Mouse (Mus musculus): ENCODE measurements around the gene Igbp1. TPM values are rescaled to one million over a fixed set of nuclear protein-coding genes. Genes with fewer than 3 reads are reported as not detected.

Gene Igbp1
- total and polyA plus RNA-seq, 3 experiments: 20.7 to 103 (median 72.2) TPM

DNA sequence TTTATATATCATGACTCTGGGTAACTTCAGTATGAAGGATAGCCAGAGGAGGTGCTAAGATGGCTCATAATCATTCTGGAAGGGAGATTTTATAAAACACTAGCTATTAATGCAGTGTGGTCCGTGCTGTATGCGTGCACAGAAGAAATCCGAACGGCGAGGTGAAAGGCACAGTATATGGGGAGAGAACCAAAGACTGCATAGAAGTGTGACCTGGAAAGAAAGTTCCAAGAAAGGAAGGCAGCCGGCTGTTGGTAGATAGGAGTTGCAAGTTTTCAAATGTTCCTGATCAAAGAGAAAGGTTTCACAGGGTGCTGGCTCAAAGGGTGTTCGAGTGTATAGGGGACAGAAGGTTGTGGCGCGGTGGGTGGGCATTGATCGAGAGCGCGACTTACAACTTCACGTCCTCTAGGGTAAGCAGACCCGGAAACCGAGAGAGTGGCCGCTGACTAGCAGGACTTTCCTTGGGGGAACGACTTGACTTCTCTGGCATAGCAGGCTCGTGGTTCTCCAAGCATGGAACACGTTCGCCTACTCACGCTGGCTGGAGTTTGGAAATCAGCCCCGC, 507 bp upstream of the Igbp1 start:
- Histone ChIP-seq H3K36me3 (replicated peaks) (peaks cover 14% of the 10 kb centered on the region), H3K4me1 (ENCODE audit: insufficient read depth, low read depth, low read length) (peaks cover 6% of the 10 kb centered on the region), H3K4me3 (ENCODE audit: low read depth, low read length) (peak overlapping the region; percentile 73), H3K27me3 (ENCODE audit: insufficient read depth, low read length) (no peaks in the 10 kb centered on the region), H3K9me3 (replicated peaks) (no peaks in the 10 kb centered on the region)
- DNase-seq (ENCODE audit: low spot score): peak; percentile 1
- no peak for TF ChIP-seq GATA2 (IDR thresholded peaks at IDR 0.05; ENCODE audit: borderline replicate concordance, low read depth, low read length)
- TF ChIP-seq TAL1 (conservative IDR thresholded peaks at IDR 0.05; ENCODE audit: low read depth, low read length): no peak
- no peak for TF ChIP-seq POLR2AphosphoS5 (IDR thresholded peaks at IDR 0.05; ENCODE audit: insufficient replicate concordance, low read depth, low read length)
- peak; percentile 43 for ATAC-seq (ENCODE audit: extremely low read depth, insufficient number of reproducible peaks, low FRiP score, poor library complexity, severe bottlenecking)

DNA sequence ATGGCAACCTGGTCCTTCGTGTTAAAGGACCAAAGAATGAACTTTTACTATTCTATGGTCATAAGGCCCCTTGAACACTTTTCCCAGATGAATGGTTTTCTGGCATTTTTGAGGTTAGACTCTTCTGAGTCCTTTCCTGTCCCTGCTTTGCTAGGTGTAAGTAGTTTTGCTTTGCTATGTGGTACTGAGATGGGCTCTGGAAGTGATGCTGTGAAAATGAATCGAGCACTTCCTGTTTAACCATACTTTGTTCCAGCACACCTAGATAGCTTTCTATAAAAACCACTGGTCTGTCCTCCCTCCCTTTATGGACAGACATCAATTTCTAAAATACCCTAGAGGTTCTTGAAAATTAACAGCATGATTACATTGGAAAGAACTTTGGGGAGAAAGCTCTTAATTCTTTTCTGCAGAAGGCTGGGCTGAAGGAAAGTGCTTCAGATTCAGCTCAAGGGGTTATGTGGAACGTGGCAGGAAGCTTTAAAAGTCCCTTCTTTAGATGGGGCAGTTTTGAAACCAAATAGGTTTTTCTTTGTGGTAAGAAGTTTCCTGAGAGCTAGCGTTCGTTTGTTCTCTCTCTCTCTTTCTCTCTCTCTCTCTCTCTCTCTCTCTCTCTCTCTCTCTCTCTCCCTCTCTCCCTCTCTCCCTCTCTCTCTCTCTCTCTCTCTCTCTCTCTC, 10.2 kb downstream of the Igbp1 start:
- H3K9me3 ChIP-seq (replicated peaks): no peaks in the 10 kb centered on the region
- DNase-seq (ENCODE audit: low spot score): no peak
- H3K4me3 ChIP-seq (ENCODE audit: low read depth, low read length): no peak overlapping the region
- TF ChIP-seq GATA1 (IDR thresholded peaks at IDR 0.05; ENCODE audit: borderline replicate concordance, low read length) (no peak), POLR2AphosphoS5 (IDR thresholded peaks at IDR 0.05; ENCODE audit: insufficient replicate concordance, low read depth, low read length) (no peak), CTCF (IDR thresholded peaks at IDR 0.05; ENCODE audit: low read depth, low read length) (no peak), TAL1 (conservative IDR thresholded peaks at IDR 0.05; ENCODE audit: low read depth, low read length) (no peak), GATA2 (IDR thresholded peaks at IDR 0.05; ENCODE audit: borderline replicate concordance, low read depth, low read length) (no peak)
- H3K4me1 ChIP-seq (ENCODE audit: insufficient read depth, low read depth, low read length): no peaks in the 10 kb centered on the region
- ATAC-seq (ENCODE audit: extremely low read depth, insufficient number of reproducible peaks, low FRiP score, poor library complexity, severe bottlenecking): no peak
- no peaks in the 10 kb centered on the region for H3K27me3 ChIP-seq (ENCODE audit: insufficient read depth, low read length)
- H3K36me3 ChIP-seq (replicated peaks): peaks cover 69% of the 10 kb centered on the region

DNA sequence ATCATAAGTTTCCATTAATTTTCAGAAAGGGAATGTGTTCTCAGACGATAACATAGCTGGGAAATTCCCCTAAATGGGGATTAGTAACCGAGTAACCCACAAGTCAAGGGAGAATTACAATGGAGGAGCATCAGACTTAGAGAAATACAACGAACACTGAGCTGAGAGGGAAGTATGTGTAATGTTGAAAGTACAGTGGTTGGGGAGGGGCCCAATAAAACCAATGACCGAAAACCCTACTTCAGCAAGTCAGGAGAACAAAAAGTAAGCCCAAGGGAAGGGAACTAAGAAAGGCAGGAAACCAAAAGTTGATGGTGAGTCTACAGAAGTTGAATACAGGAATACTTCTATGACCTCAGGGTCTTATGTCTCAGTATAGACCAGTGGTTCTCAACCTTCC, 14.1 kb downstream of the Igbp1 start:
- ATAC-seq (ENCODE audit: extremely low read depth, insufficient number of reproducible peaks, low FRiP score, poor library complexity, severe bottlenecking) (no peak), DNase-seq (ENCODE audit: low spot score) (no peak)
- H3K36me3 ChIP-seq (replicated peaks): peaks cover 62% of the 10 kb centered on the region
- TF ChIP-seq GATA1 (IDR thresholded peaks at IDR 0.05; ENCODE audit: borderline replicate concordance, low read length) (no peak), CTCF (IDR thresholded peaks at IDR 0.05; ENCODE audit: low read depth, low read length) (no peak), TAL1 (conservative IDR thresholded peaks at IDR 0.05; ENCODE audit: low read depth, low read length) (no peak), GATA2 (IDR thresholded peaks at IDR 0.05; ENCODE audit: borderline replicate concordance, low read depth, low read length) (no peak), POLR2AphosphoS5 (IDR thresholded peaks at IDR 0.05; ENCODE audit: insufficient replicate concordance, low read depth, low read length) (no peak)
- no peaks in the 10 kb centered on the region for H3K27me3 ChIP-seq (ENCODE audit: insufficient read depth, low read length)
- no peak overlapping the region for H3K4me3 ChIP-seq (ENCODE audit: low read depth, low read length)
- no peaks in the 10 kb centered on the region for H3K4me1 ChIP-seq (ENCODE audit: insufficient read depth, low read depth, low read length)
- H3K9me3 ChIP-seq (replicated peaks): no peaks in the 10 kb centered on the region

DNA sequence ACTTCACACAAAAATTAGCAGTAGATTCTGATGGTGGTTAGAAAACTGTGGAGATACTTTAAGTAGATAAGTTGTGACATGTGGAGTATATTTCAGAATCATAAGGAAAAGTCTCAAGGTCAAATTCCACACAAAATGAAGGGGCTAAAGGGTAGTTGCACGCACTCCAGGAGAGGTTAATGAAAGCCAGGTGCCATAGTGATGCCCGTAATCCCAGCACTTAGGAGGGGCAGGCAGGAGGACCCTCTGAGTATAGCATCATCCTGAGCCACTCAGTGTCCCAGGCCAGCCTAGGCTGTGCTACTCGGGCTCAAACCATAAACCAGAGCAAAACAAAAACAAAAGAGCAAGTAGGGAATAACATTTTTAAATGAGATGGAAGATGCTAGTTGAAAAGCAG, 15.8 kb downstream of the Igbp1 start:
- no peak for DNase-seq (ENCODE audit: low spot score)
- no peak overlapping the region for H3K4me3 ChIP-seq (ENCODE audit: low read depth, low read length)
- no peak for TF ChIP-seq POLR2AphosphoS5 (IDR thresholded peaks at IDR 0.05; ENCODE audit: insufficient replicate concordance, low read depth, low read length)
- no peak for TF ChIP-seq TAL1 (conservative IDR thresholded peaks at IDR 0.05; ENCODE audit: low read depth, low read length)
- no peak for TF ChIP-seq CTCF (IDR thresholded peaks at IDR 0.05; ENCODE audit: low read depth, low read length)
- TF ChIP-seq GATA1 (IDR thresholded peaks at IDR 0.05; ENCODE audit: borderline replicate concordance, low read length): no peak
- no peak for TF ChIP-seq GATA2 (IDR thresholded peaks at IDR 0.05; ENCODE audit: borderline replicate concordance, low read depth, low read length)
- no peaks in the 10 kb centered on the region for H3K27me3 ChIP-seq (ENCODE audit: insufficient read depth, low read length)
- no peaks in the 10 kb centered on the region for H3K4me1 ChIP-seq (ENCODE audit: insufficient read depth, low read depth, low read length)
- H3K36me3 ChIP-seq (replicated peaks): peaks cover 52% of the 10 kb centered on the region
- no peak for ATAC-seq (ENCODE audit: extremely low read depth, insufficient number of reproducible peaks, low FRiP score, poor library complexity, severe bottlenecking)
- H3K9me3 ChIP-seq (replicated peaks): no peaks in the 10 kb centered on the region

DNA sequence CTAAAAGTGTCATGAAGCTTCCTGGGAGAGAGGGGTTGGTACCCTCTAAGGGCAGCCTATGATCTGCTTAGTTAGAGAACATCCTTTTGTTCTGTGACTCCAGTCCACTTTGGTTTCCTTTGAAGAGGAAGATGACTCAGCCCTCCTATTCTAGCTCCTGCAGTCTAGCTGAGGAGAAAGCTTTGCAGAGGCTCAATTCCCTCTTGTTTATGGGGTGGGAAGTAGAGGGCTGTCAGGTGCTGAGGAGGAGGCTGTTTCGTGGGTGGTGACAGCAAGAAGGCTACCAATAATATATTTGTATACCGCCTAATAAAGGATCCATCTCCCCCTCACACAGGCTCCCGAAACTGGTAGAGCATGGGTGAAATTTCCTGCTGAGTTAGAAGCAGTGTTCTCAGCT, 22.6 kb downstream of the Igbp1 start:
- no peak overlapping the region for H3K4me3 ChIP-seq (ENCODE audit: low read depth, low read length)
- no peaks in the 10 kb centered on the region for H3K4me1 ChIP-seq (ENCODE audit: insufficient read depth, low read depth, low read length)
- ATAC-seq (ENCODE audit: extremely low read depth, insufficient number of reproducible peaks, low FRiP score, poor library complexity, severe bottlenecking) (no peak), DNase-seq (ENCODE audit: low spot score) (no peak)
- no peaks in the 10 kb centered on the region for H3K27me3 ChIP-seq (ENCODE audit: insufficient read depth, low read length)
- TF ChIP-seq GATA2 (IDR thresholded peaks at IDR 0.05; ENCODE audit: borderline replicate concordance, low read depth, low read length) (no peak), CTCF (IDR thresholded peaks at IDR 0.05; ENCODE audit: low read depth, low read length) (no peak), GATA1 (IDR thresholded peaks at IDR 0.05; ENCODE audit: borderline replicate concordance, low read length) (no peak), TAL1 (conservative IDR thresholded peaks at IDR 0.05; ENCODE audit: low read depth, low read length) (no peak), POLR2AphosphoS5 (IDR thresholded peaks at IDR 0.05; ENCODE audit: insufficient replicate concordance, low read depth, low read length) (no peak)
- no peaks in the 10 kb centered on the region for H3K9me3 ChIP-seq (replicated peaks)
- peaks cover 39% of the 10 kb centered on the region for H3K36me3 ChIP-seq (replicated peaks)

DNA sequence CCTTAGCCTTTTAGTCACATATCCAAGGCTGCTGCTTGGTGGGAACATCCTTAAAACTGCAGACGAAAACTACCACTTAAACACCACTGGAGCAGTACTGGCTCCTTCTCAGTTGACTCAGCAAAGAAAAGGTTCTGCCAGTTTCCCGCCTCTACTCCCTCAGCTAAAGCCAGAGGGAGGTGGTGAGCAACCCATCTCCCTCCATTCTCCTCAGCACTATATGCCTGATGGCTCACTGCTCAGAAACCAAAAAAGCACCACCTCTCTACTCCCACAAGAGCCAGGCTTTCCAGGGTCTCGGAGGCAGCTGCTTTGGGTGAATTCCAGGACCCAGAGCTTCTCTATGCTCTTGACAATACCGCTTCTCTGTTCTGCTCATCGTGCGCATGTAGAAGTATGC, 23.5 kb downstream of the Igbp1 start:
- TF ChIP-seq GATA1 (IDR thresholded peaks at IDR 0.05; ENCODE audit: borderline replicate concordance, low read length): no peak
- TF ChIP-seq GATA2 (IDR thresholded peaks at IDR 0.05; ENCODE audit: borderline replicate concordance, low read depth, low read length): no peak
- TF ChIP-seq CTCF (IDR thresholded peaks at IDR 0.05; ENCODE audit: low read depth, low read length): no peak
- no peak for TF ChIP-seq TAL1 (conservative IDR thresholded peaks at IDR 0.05; ENCODE audit: low read depth, low read length)
- no peak for TF ChIP-seq POLR2AphosphoS5 (IDR thresholded peaks at IDR 0.05; ENCODE audit: insufficient replicate concordance, low read depth, low read length)
- DNase-seq (ENCODE audit: low spot score): no peak
- peaks cover 35% of the 10 kb centered on the region for H3K36me3 ChIP-seq (replicated peaks)
- H3K4me1 ChIP-seq (ENCODE audit: insufficient read depth, low read depth, low read length): no peaks in the 10 kb centered on the region
- H3K27me3 ChIP-seq (ENCODE audit: insufficient read depth, low read length): no peaks in the 10 kb centered on the region
- H3K9me3 ChIP-seq (replicated peaks): no peaks in the 10 kb centered on the region
- no peak overlapping the region for H3K4me3 ChIP-seq (ENCODE audit: low read depth, low read length)
- ATAC-seq (ENCODE audit: extremely low read depth, insufficient number of reproducible peaks, low FRiP score, poor library complexity, severe bottlenecking): no peak
